24 mouse cellular contexts compared by ENCODE assay signal in the genomic region with DNA sequence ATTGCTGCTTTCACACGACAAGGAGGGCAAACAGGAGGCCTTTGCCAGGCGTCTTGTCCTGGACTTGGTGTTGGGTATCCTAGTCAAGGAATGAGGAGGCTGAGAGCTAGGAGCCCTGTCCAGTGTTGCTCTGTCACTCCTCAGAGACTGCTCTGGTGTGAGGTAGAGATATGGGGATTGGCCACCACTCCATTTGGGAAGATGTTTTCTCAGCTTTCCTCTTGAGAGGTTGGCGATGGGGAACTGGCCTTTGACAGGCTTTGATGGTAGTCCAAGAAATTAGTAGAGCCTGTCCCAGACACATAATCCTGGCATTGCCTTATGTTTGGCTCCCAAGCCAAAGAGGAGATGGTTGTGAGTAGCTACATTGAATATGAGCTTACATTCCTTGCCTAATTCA.
DNase-seq lines count a peak whose midpoint lies in the region; ATAC-seq and TF ChIP-seq lines count a peak whose summit lies in the region.
"Had no signal": no experiment of that assay in that cellular context is flagged by ENCODE, and none has a peak within 500 bp of the region (broad histone marks: within the 10 kb centered on the region; RNA-seq: fewer than 3 reads in every experiment).

No protein-coding gene starts in this region.

- 55% methylated on average over 3 of the region's 3 CpGs for WGBS in lung, postnatal 0 days
- WGBS in lung, adult 2 months: 70% methylated on average over 3 of the region's 3 CpGs
- 89% methylated on average over 3 of the region's 3 CpGs for WGBS in hindbrain, embryonic 10.5 days

- H3K4me2 ChIP-seq in lung, postnatal 0 days (replicated peaks; ENCODE audit: low read depth, low read length): no peak overlapping the region
- H3K4me2 ChIP-seq: embryonic facial prominence, embryonic 12.5 days; forebrain, embryonic 13.5 days; forebrain, embryonic 15.5 days had no signal

- no peak overlapping the region for H3K4me3 ChIP-seq in lung, postnatal 0 days (ENCODE audit: low read depth, low read length)
- no peak overlapping the region for H3K4me3 ChIP-seq in lung, adult 2 months (replicated peaks; ENCODE audit: extremely low read depth, low read depth, low read length)
- no peak overlapping the region for H3K4me3 ChIP-seq in hindbrain, embryonic 10.5 days
- H3K4me3 ChIP-seq: embryonic facial prominence, embryonic 10.5 days; embryonic facial prominence, embryonic 12.5 days; forebrain, embryonic 13.5 days; forebrain, embryonic 15.5 days had no signal

- ATAC-seq in lung, postnatal 0 days: no peak
- ATAC-seq: activated CD4-positive, CD25-positive, alpha-beta regulatory T cell, adult 4 months; CD4-positive, CD25-positive, alpha-beta regulatory T cell, adult 4 months; forebrain, embryonic 13.5 days; forebrain, embryonic 15.5 days; Patski had no signal

- TF ChIP-seq POLR2A in lung, adult 2 months (IDR thresholded peaks at IDR 0.05; ENCODE audit: borderline replicate concordance, extremely low read depth, low read depth, low read length): no peak

- H3K4me1 ChIP-seq in lung, postnatal 0 days (ENCODE audit: insufficient read depth, low read depth, low read length): no peaks in the 10 kb centered on the region
- H3K4me1 ChIP-seq in lung, adult 2 months (ENCODE audit: control insufficient read depth, insufficient read depth, low read length): no peaks in the 10 kb centered on the region
- H3K4me1 ChIP-seq in hindbrain, embryonic 10.5 days (replicated peaks): no peaks in the 10 kb centered on the region
- H3K4me1 ChIP-seq: embryonic facial prominence, embryonic 12.5 days; forebrain, embryonic 15.5 days had no signal

- no peak overlapping the region for H3K27ac ChIP-seq in lung, postnatal 0 days (ENCODE audit: low read length)
- no peak overlapping the region for H3K27ac ChIP-seq in hindbrain, embryonic 10.5 days
- H3K27ac ChIP-seq: embryonic facial prominence, embryonic 10.5 days; embryonic facial prominence, embryonic 12.5 days; forebrain, embryonic 13.5 days; forebrain, embryonic 15.5 days had no signal

- H3K36me3 ChIP-seq in lung, postnatal 0 days (ENCODE audit: insufficient read depth, low read length): no peaks in the 10 kb centered on the region
- H3K36me3 ChIP-seq in hindbrain, embryonic 10.5 days: no peaks in the 10 kb centered on the region
- H3K36me3 ChIP-seq: embryonic facial prominence, embryonic 10.5 days; embryonic facial prominence, embryonic 12.5 days; forebrain, embryonic 15.5 days; G1E had no signal

- no peaks in the 10 kb centered on the region for H3K9me3 ChIP-seq in lung, postnatal 0 days (ENCODE audit: low read length)
- no peaks in the 10 kb centered on the region for H3K9me3 ChIP-seq in hindbrain, embryonic 10.5 days
- H3K9me3 ChIP-seq: embryonic facial prominence, embryonic 10.5 days; embryonic facial prominence, embryonic 12.5 days; forebrain, embryonic 13.5 days; forebrain, embryonic 15.5 days; G1E had no signal

- no peaks in the 10 kb centered on the region for H3K27me3 ChIP-seq in lung, postnatal 0 days (replicated peaks; ENCODE audit: insufficient read depth, low read length)
- H3K27me3 ChIP-seq in hindbrain, embryonic 10.5 days (ENCODE audit: insufficient read depth, poor library complexity, severe bottlenecking): no peaks in the 10 kb centered on the region
- H3K27me3 ChIP-seq: CH12.LX; embryonic facial prominence, embryonic 12.5 days; forebrain, embryonic 13.5 days; forebrain, embryonic 15.5 days; Patski had no signal

- DNase-seq in heart, adult 11 months: peak; percentile 85
- no peak for DNase-seq in heart, adult 8-10 months (ENCODE audit: low spot score)
- peak; percentile 8 for DNase-seq in lung, postnatal 0 days (ENCODE audit: low spot score)
- no peak for DNase-seq in lung, adult 2 months
- DNase-seq in lung, postnatal 14 days: peak; percentile 6
- DNase-seq in hindbrain, embryonic 10.5 days (ENCODE audit: low spot score): no peak
- DNase-seq: adrenal gland, adult 8-10 months; adrenal gland, postnatal 14 days; adrenal gland, postnatal 36 days; B cell, adult 2 months; cerebellum, adult 11-12 months; cerebellum, adult 2 months; cerebellum, adult 9-10 months; cerebellum, postnatal 10 days; cerebellum, postnatal 25 days had no signal

- no peak for TF ChIP-seq CTCF in lung, postnatal 0 days (IDR thresholded peaks at IDR 0.05)
- no peak for TF ChIP-seq CTCF in lung, adult 2 months (IDR thresholded peaks at IDR 0.05; ENCODE audit: insufficient read depth, low read length)

- TF ChIP-seq EP300 in lung, postnatal 0 days (IDR thresholded peaks at IDR 0.05): no peak

- H3K9ac ChIP-seq in lung, postnatal 0 days (replicated peaks; ENCODE audit: low read depth): no peak overlapping the region
- H3K9ac ChIP-seq: embryonic facial prominence, embryonic 12.5 days; forebrain, embryonic 13.5 days; forebrain, embryonic 15.5 days had no signal

Comparison
In these comparisons a context has a peak if more than half of its experiments do, and no peak if none do; other contexts are left out.
1. DNase-seq: peak in heart, adult 11 months (single experiment), lung, postnatal 0 days (single experiment) and lung, postnatal 14 days (single experiment); none in heart, adult 8-10 months (single experiment), lung, adult 2 months (single experiment) and hindbrain, embryonic 10.5 days (single experiment).